Mouse (Mus musculus): ENCODE results near the gene Pax5. TPM values are rescaled to one million over a fixed set of nuclear protein-coding genes. Genes with fewer than 3 reads are reported as not detected.

Gene Pax5
- polyA plus RNA-seq, 1 experiment from 2014 or later, result 8.5 TPM

GRCm38 (mm10) chr4:44703686-44704368, 6.5 kb downstream of the Pax5 start:
- H3K9me3 ChIP-seq (replicated peaks), result no peaks in the 10 kb centered on the region
- H3K27me3 ChIP-seq, result peaks cover 95% of the 10 kb centered on the region
- 2% methylated on average over 61 of the region's 66 CpGs for WGBS
- peak overlapping the region; percentile 48 for H3K4me3 ChIP-seq
- peaks cover 22% of the 10 kb centered on the region for H3K4me1 ChIP-seq
- H3K9ac ChIP-seq, result peak overlapping the region; percentile 70
- peak overlapping the region; percentile 70 for H3K4me2 ChIP-seq (replicated peaks)
- H3K27ac ChIP-seq, result 0 out of 2 replicates have a peak overlapping the region, but pooled peaks have one; percentile 62
- H3K36me3 ChIP-seq, result no peaks in the 10 kb centered on the region
- 0 out of 2 replicates have a peak, but pooled peaks have one; percentile 18 for ATAC-seq (ENCODE audit: low FRiP score)

- Histone ChIP-seq H3K9me3 (replicated peaks) (no peaks in the 10 kb centered on the region), H3K36me3 (no peaks in the 10 kb centered on the region), H3K4me3 (peak overlapping the region; percentile 48), H3K9ac (peak overlapping the region; percentile 70), H3K27me3 (peaks cover 95% of the 10 kb centered on the region), H3K27ac (no peak overlapping the region), H3K4me2 (replicated peaks) (peak overlapping the region; percentile 70), H3K4me1 (peaks cover 22% of the 10 kb centered on the region)
- no peak for ATAC-seq (ENCODE audit: low FRiP score)
- WGBS, result 1% methylated on average over 58 of the region's 58 CpGs
Observed at GRCm38 (mm10) chr4:44702891-44703685, 7.2 kb downstream of the Pax5 start.

- Histone ChIP-seq H3K4me1 (peaks cover 22% of the 10 kb centered on the region), H3K4me2 (replicated peaks) (peak overlapping the region; percentile 70), H3K4me3 (peak overlapping the region; percentile 48), H3K27me3 (peaks cover 94% of the 10 kb centered on the region), H3K36me3 (no peaks in the 10 kb centered on the region), H3K9me3 (replicated peaks) (no peaks in the 10 kb centered on the region), H3K9ac (peak overlapping the region; percentile 70), H3K27ac (peak overlapping the region; percentile 57)
- 2% methylated on average over 25 of the region's 25 CpGs for WGBS
- ATAC-seq (ENCODE audit: low FRiP score), result no peak
Observed at GRCm38 (mm10) chr4:44702011-44702527, 8.2 kb downstream of the Pax5 start.

- Histone ChIP-seq H3K27me3 (peaks cover 94% of the 10 kb centered on the region), H3K27ac (peak overlapping the region; percentile 57; the same call in 1 of the 2 replicates), H3K36me3 (no peaks in the 10 kb centered on the region), H3K4me3 (peak overlapping the region; percentile 48), H3K4me1 (peaks cover 22% of the 10 kb centered on the region), H3K9me3 (replicated peaks) (no peaks in the 10 kb centered on the region), H3K4me2 (replicated peaks) (peak overlapping the region; percentile 70), H3K9ac (peak overlapping the region; percentile 70)
- ATAC-seq (ENCODE audit: low FRiP score), result no peak
- WGBS, result 0% methylated on average over 9 of the region's 9 CpGs
Observed at GRCm38 (mm10) chr4:44701513-44701912, 8.8 kb downstream of the Pax5 start.

GRCm38 (mm10) chr4:44696676-44697075, 13.6 kb downstream of the Pax5 start:
- no peak overlapping the region for H3K4me3 ChIP-seq
- H3K4me2 ChIP-seq (replicated peaks), result no peak overlapping the region
- H3K4me1 ChIP-seq, result peaks cover 10% of the 10 kb centered on the region
- no peak overlapping the region for H3K9ac ChIP-seq
- H3K36me3 ChIP-seq, result no peaks in the 10 kb centered on the region
- peaks cover 74% of the 10 kb centered on the region for H3K27me3 ChIP-seq
- no peak for ATAC-seq (ENCODE audit: low FRiP score)
- no peaks in the 10 kb centered on the region for H3K9me3 ChIP-seq (replicated peaks)
- no peak overlapping the region for H3K27ac ChIP-seq

- Histone ChIP-seq H3K9me3 (replicated peaks) (no peaks in the 10 kb centered on the region), H3K27ac (no peak overlapping the region), H3K36me3 (no peaks in the 10 kb centered on the region), H3K4me1 (peaks cover 7% of the 10 kb centered on the region; the same call in 1 of the 2 replicates), H3K4me2 (replicated peaks) (peak overlapping the region; percentile 6; the same call in 1 of the 2 replicates), H3K9ac (no peak overlapping the region), H3K27me3 (peaks cover 54% of the 10 kb centered on the region), H3K4me3 (no peak overlapping the region)
- ATAC-seq (ENCODE audit: low FRiP score), result no peak
- WGBS, result 33% methylated on average over 15 of the region's 15 CpGs
Observed at GRCm38 (mm10) chr4:44694369-44694768, 15.9 kb downstream of the Pax5 start.

- H3K4me2 ChIP-seq (replicated peaks), result no peak overlapping the region
- H3K27me3 ChIP-seq, result peaks cover 3% of the 10 kb centered on the region; the same call in 1 of the 2 replicates
- no peaks in the 10 kb centered on the region for H3K4me1 ChIP-seq
- no peaks in the 10 kb centered on the region for H3K36me3 ChIP-seq
- H3K9me3 ChIP-seq (replicated peaks), result no peaks in the 10 kb centered on the region
- no peak overlapping the region for H3K4me3 ChIP-seq
- WGBS, result 80% methylated on average over 6 of the region's 6 CpGs
- H3K9ac ChIP-seq, result no peak overlapping the region
- no peak overlapping the region for H3K27ac ChIP-seq
- ATAC-seq (ENCODE audit: low FRiP score), result no peak
Observed at GRCm38 (mm10) chr4:44685582-44685981, 24.7 kb downstream of the Pax5 start.

- Histone ChIP-seq H3K4me2 (replicated peaks) (no peak overlapping the region), H3K9me3 (replicated peaks) (no peaks in the 10 kb centered on the region), H3K4me3 (no peak overlapping the region), H3K27me3 (peaks cover 7% of the 10 kb centered on the region; the same call in 1 of the 2 replicates), H3K27ac (no peak overlapping the region), H3K4me1 (no peaks in the 10 kb centered on the region), H3K36me3 (no peaks in the 10 kb centered on the region), H3K9ac (no peak overlapping the region)
- no peak for ATAC-seq (ENCODE audit: low FRiP score)
- 72% methylated on average over 6 of the region's 6 CpGs for WGBS
Observed at GRCm38 (mm10) chr4:44680242-44680897, 29.9 kb downstream of the Pax5 start.

GRCm38 (mm10) chr4:44678641-44679040, 31.6 kb downstream of the Pax5 start:
- ATAC-seq (ENCODE audit: low FRiP score), result no peak
- Histone ChIP-seq H3K27ac (no peak overlapping the region), H3K36me3 (no peaks in the 10 kb centered on the region), H3K9ac (no peak overlapping the region), H3K4me2 (replicated peaks) (no peak overlapping the region), H3K4me1 (no peaks in the 10 kb centered on the region), H3K27me3 (peaks cover 7% of the 10 kb centered on the region; the same call in 1 of the 2 replicates), H3K9me3 (replicated peaks) (no peaks in the 10 kb centered on the region), H3K4me3 (no peak overlapping the region)
- WGBS, result 47% methylated on average over 5 of the region's 5 CpGs

- Histone ChIP-seq H3K36me3 (no peaks in the 10 kb centered on the region), H3K4me2 (replicated peaks) (no peak overlapping the region), H3K9me3 (replicated peaks) (no peaks in the 10 kb centered on the region), H3K27me3 (peaks cover 8% of the 10 kb centered on the region), H3K27ac (no peak overlapping the region), H3K9ac (no peak overlapping the region), H3K4me1 (no peaks in the 10 kb centered on the region), H3K4me3 (no peak overlapping the region)
- ATAC-seq (ENCODE audit: low FRiP score), result no peak
- WGBS, result 83% methylated on average over 3 of the region's 3 CpGs
Observed at GRCm38 (mm10) chr4:44678026-44678425, 32.3 kb downstream of the Pax5 start.

GRCm38 (mm10) chr4:44674973-44675372, 35.3 kb downstream of the Pax5 start:
- Histone ChIP-seq H3K9ac (no peak overlapping the region), H3K4me2 (replicated peaks) (no peak overlapping the region), H3K36me3 (no peaks in the 10 kb centered on the region), H3K4me1 (0 out of 2 replicates have a peak, but pooled peaks cover 2% of the 10 kb centered on the region), H3K27me3 (peaks cover 14% of the 10 kb centered on the region), H3K4me3 (no peak overlapping the region), H3K27ac (no peak overlapping the region), H3K9me3 (replicated peaks) (no peaks in the 10 kb centered on the region)
- 87% methylated on average over 8 of the region's 8 CpGs for WGBS
- no peak for ATAC-seq (ENCODE audit: low FRiP score)

- H3K4me3 ChIP-seq, result no peak overlapping the region
- no peaks in the 10 kb centered on the region for H3K36me3 ChIP-seq
- H3K9ac ChIP-seq, result no peak overlapping the region
- H3K4me2 ChIP-seq (replicated peaks), result no peak overlapping the region
- H3K27ac ChIP-seq, result no peak overlapping the region
- peaks cover 13% of the 10 kb centered on the region; the same call in 1 of the 2 replicates for H3K27me3 ChIP-seq
- H3K9me3 ChIP-seq (replicated peaks), result peaks cover 4% of the 10 kb centered on the region
- no peak for ATAC-seq (ENCODE audit: low FRiP score)
- WGBS, result 20% methylated on average over 9 of the region's 9 CpGs
- 0 out of 2 replicates have a peak, but pooled peaks cover 2% of the 10 kb centered on the region for H3K4me1 ChIP-seq
Observed at GRCm38 (mm10) chr4:44673726-44674125, 36.6 kb downstream of the Pax5 start.
